Mouse (Mus musculus) spleen, adult 2 months (tissue): ENCODE results near the gene Vapa.

Experiments
- CTCF ChIP-seq: fragments of 200-500 bp; IDR thresholded peaks from 2 replicates; pipeline ENCODE4 v1.5.1; 2011; ENCODE audit warnings: mild to moderate bottlenecking, inconsistent platforms; ENCODE audit not compliant: insufficient read depth, insufficient read length, insufficient replicate concordance; ENCODE audit errors: extremely low read depth
- POLR2A ChIP-seq: fragments of 200-500 bp; IDR thresholded peaks from 2 replicates; pipeline ENCODE4 v1.6.1; 2011; ENCODE audit warnings: low read depth, low read length, inconsistent platforms

DNA sequence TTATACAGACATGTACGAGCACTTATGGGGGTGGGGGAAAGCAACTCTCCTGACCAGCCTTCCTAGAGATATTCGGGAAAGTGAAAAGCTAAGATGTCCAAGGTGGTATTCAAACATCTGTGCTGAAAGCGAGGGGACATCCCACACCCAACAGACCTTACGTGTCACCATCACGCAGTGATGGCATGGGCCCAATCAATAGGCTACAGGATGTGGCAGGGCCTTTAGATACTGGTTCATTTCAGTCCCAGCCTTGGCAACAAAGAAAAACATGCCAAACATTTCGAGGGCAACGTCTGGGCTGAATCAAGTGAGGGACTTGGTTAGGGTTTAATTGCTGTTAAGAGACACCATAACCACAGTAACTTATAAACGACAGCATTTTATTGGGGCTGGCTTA, 38.5 kb downstream of the Vapa start:
- TF ChIP-seq POLR2A: no peak
- TF ChIP-seq CTCF: no peak
